Mouse (Mus musculus) intestine, postnatal 0 days (tissue): Measurements from ENCODE around the gene Pik3ip1. TPM values are rescaled to one million over a fixed set of nuclear protein-coding genes. Genes with fewer than 3 reads are reported as not detected.

Experiments
- ATAC-seq: fragments of 200-750 bp; cut with Nextera tagmentation; 2 replicates; pipeline ENCODE4 v1.8.0; 2017; ENCODE audit warnings: mild to moderate bottlenecking, moderate TSS enrichment, moderate library complexity
- H3K27ac ChIP-seq: fragments of 300-500 bp; sonication (generic); 2 replicates; pipeline ENCODE4 v1.5.1; 2014; ENCODE audit warnings: mild to moderate bottlenecking, low read depth, low read length, moderate library complexity
- H3K27me3 ChIP-seq: fragments of 300-500 bp; sonication (generic); replicated peaks from 2 replicates; pipeline ENCODE4 v1.6.1; 2014; ENCODE audit warnings: low read length, mixed read lengths; ENCODE audit not compliant: control insufficient read depth, insufficient read depth
- H3K36me3 ChIP-seq: fragments of 300-500 bp; sonication (generic); 2 replicates; pipeline ENCODE4 v1.6.1; 2014; ENCODE audit warnings: mild to moderate bottlenecking, moderate library complexity; ENCODE audit not compliant: control insufficient read depth, insufficient read depth
- H3K4me1 ChIP-seq: fragments of 300-500 bp; sonication (generic); replicated peaks from 2 replicates; pipeline ENCODE4 v1.6.1; 2014; ENCODE audit warnings: antibody characterized with exemption, low read length, mixed read lengths; ENCODE audit not compliant: control insufficient read depth, insufficient read depth
- H3K4me2 ChIP-seq: fragments of 300-500 bp; sonication (generic); replicated peaks from 2 replicates; pipeline ENCODE4 v1.6.1; 2014; ENCODE audit warnings: low read depth, mild to moderate bottlenecking, moderate library complexity
- H3K4me3 ChIP-seq: fragments of 300-500 bp; sonication (generic); 2 replicates; pipeline ENCODE4 v1.5.1; 2014; ENCODE audit warnings: low read depth, low read length
- H3K9ac ChIP-seq: fragments of 300-500 bp; sonication (generic); 2 replicates; pipeline ENCODE4 v1.6.1; 2014; ENCODE audit warnings: mild to moderate bottlenecking, low read depth, low read length
- H3K9me3 ChIP-seq: fragments of 300-500 bp; sonication (generic); 2 replicates; pipeline ENCODE4 v1.6.1; 2016; ENCODE audit warnings: mixed run types; ENCODE audit not compliant: control insufficient read depth
- CTCF ChIP-seq: sonication (generic); IDR thresholded peaks from 2 replicates; pipeline ENCODE4 v1.5.1; 2016; ENCODE audit warnings: low read depth, mild to moderate bottlenecking, control low read depth, antibody characterized with exemption, moderate library complexity
- WGBS: fragments of 180-500 bp; shearing (Covaris S2); extraction: QIAGEN DNeasy Blood & Tissue Kit; methylation state at CpG from one replicate; pipeline ENCODE4 v1.1.7; 2014; 5-methylcytosine and 5-hydroxymethylcytosine counted together
- polyA plus RNA-seq: library from polyadenylated mRNA; unstranded; fragments of >200 nt; fragmentation: Nextera tagmentation; extraction: Ambion mirVana; gene quantifications from 2 replicates; pipeline ENCODE4 v1.2.1, GENCODE M21; 2015

Pik3ip1 gene
- polyA plus RNA-seq, 1 experiment from 2014 or later: 6.5 TPM

- 59% methylated on average over 5 of the region's 5 CpGs for WGBS
- peaks cover 8% of the 10 kb centered on the region; the same call in 1 of the 2 replicates for H3K4me1 ChIP-seq
- no peak overlapping the region for H3K9ac ChIP-seq
- H3K27me3 ChIP-seq: no peaks in the 10 kb centered on the region
- peak overlapping the region; percentile 83 for H3K27ac ChIP-seq
- TF ChIP-seq CTCF: no peak
- peak overlapping the region; percentile 49; the same call in 1 of the 2 replicates for H3K4me3 ChIP-seq
- no peaks in the 10 kb centered on the region; the same call in 1 of the 2 replicates for H3K36me3 ChIP-seq
- H3K9me3 ChIP-seq: no peaks in the 10 kb centered on the region
- peak overlapping the region; percentile 78 for H3K4me2 ChIP-seq
- peak; percentile 36 for ATAC-seq
These were observed 39.2 kb downstream of the Pik3ip1 start for GRCm38 (mm10) chr11:3369449-3369848.

- WGBS: 61% methylated on average over 2 of the region's 2 CpGs
- no peaks in the 10 kb centered on the region for H3K27me3 ChIP-seq
- 0 out of 2 replicates have a peak overlapping the region, but pooled peaks have one; percentile 56 for H3K9ac ChIP-seq
- no peaks in the 10 kb centered on the region for H3K9me3 ChIP-seq
- TF ChIP-seq CTCF: no peak
- H3K4me3 ChIP-seq: peak overlapping the region; percentile 49
- peaks cover 8% of the 10 kb centered on the region; the same call in 1 of the 2 replicates for H3K4me1 ChIP-seq
- ATAC-seq: no peak
- peak overlapping the region; percentile 78 for H3K4me2 ChIP-seq
- H3K27ac ChIP-seq: peak overlapping the region; percentile 83
- H3K36me3 ChIP-seq: no peaks in the 10 kb centered on the region; the same call in 1 of the 2 replicates
These were observed 40.0 kb downstream of the Pik3ip1 start for GRCm38 (mm10) chr11:3370162-3370561.

DNA sequence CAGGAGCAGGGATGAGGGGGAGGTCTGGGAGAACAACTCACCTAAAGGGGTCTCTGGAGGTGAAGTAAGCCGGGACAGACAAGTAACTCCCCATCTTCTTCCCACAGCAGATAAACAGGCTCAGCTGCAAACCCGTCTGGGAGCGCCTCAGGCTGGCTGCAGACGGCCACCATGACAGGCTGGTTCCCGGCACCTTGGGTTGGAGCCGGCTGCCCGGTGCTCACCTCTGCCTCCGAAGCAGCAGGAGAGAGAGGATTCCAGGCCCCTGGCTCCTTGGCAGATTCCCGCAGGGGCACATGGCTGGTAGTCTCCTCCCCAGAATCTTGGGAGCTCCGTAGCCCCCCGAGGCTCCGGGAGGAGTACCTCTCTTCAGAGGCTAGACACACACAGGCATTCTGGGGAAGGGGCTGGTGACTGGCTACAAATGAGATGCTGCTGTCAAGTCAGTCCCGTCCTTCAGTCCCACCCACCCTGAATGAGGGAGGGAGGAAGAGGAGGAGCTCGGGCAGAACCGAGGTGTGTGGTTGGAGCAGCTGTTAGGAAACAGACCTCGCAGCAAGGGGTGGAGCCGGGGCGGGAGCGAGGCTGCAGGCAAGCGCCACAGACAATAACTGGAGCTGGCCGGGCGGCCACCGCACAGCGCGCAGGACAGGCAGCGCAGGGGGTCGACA, 40.9 kb downstream of the Pik3ip1 start:
- Histone ChIP-seq H3K36me3 (no peaks in the 10 kb centered on the region; the same call in 1 of the 2 replicates), H3K4me2 (peak overlapping the region; percentile 78), H3K27ac (peak overlapping the region; percentile 55), H3K9ac (peak overlapping the region; percentile 56), H3K4me1 (peaks cover 8% of the 10 kb centered on the region; the same call in 1 of the 2 replicates), H3K4me3 (peak overlapping the region; percentile 49), H3K27me3 (no peaks in the 10 kb centered on the region), H3K9me3 (no peaks in the 10 kb centered on the region)
- TF ChIP-seq CTCF: peak; percentile 18; the same call in 1 of the 2 replicates
- WGBS: 10% methylated on average over 27 of the region's 27 CpGs
- peak; percentile 66 for ATAC-seq

- Histone ChIP-seq H3K27ac (0 out of 2 replicates have a peak overlapping the region, but pooled peaks have one; percentile 55), H3K9ac (peak overlapping the region; percentile 56; the same call in 1 of the 2 replicates), H3K4me3 (peak overlapping the region; percentile 49), H3K36me3 (no peaks in the 10 kb centered on the region), H3K4me1 (peaks cover 8% of the 10 kb centered on the region; the same call in 1 of the 2 replicates), H3K27me3 (no peaks in the 10 kb centered on the region), H3K9me3 (no peaks in the 10 kb centered on the region), H3K4me2 (peak overlapping the region; percentile 78)
- no peak for ATAC-seq
- 25% methylated on average over 7 of the region's 7 CpGs for WGBS
- no peak for TF ChIP-seq CTCF
These were observed 41.5 kb downstream of the Pik3ip1 start for GRCm38 (mm10) chr11:3371599-3372295.

DNA sequence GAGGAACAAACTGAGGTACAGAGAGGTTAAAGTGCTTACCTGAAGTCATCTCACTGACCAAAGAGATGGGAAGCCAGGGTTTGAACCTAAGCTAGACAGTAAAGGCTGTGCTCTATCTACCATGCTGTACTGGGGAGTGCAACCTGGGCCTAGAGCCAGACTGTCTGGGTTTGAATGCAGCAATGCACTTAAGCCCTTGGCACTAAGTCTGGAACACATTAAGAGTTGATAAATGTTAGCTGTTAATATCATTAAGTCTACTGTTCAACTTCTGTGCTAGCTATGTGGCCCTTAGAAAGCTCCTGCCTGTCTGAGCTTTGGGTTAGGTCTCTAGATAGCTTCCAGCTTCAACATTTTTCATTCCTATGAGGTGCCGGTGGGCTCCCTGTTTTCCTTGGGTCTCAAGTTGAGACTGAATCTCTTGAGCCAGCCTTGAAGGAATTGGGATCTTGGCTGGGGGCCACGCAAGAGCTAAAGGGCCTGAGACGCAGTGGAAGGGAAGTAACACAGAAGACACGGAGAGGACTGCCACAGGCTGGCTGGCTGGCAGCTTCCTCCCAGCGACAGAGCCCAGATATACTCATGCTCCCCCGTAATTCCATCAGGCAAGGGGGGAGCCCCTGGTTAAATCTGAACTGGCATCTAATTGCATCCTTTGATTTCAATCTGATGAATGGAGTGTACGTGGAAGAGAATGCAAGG, 43.5 kb downstream of the Pik3ip1 start:
- Histone ChIP-seq H3K27ac (no peak overlapping the region), H3K36me3 (0 out of 2 replicates have a peak, but pooled peaks cover 9% of the 10 kb centered on the region), H3K27me3 (no peaks in the 10 kb centered on the region), H3K9ac (no peak overlapping the region), H3K9me3 (no peaks in the 10 kb centered on the region), H3K4me3 (no peak overlapping the region), H3K4me1 (0 out of 2 replicates have a peak, but pooled peaks cover 8% of the 10 kb centered on the region), H3K4me2 (no peak overlapping the region; the same call in 1 of the 2 replicates)
- no peak for ATAC-seq
- TF ChIP-seq CTCF: no peak
- 70% methylated on average over 7 of the region's 7 CpGs for WGBS
